ENCODE assay signal across 17 mouse cellular contexts in genomic region chr1:135069841-135070240, GRCm38 (mm10). TPM values are rescaled to one million over a fixed set of nuclear protein-coding genes. Genes with fewer than 3 reads are reported as not detected.
"Had no signal": no experiment of that assay in that cellular context is flagged by ENCODE, and none has a peak within 500 bp of the region (broad histone marks: within the 10 kb centered on the region; RNA-seq: fewer than 3 reads in every experiment).

No protein-coding gene starts in this region.

- H3K4me1 ChIP-seq: limb, embryonic 15.5 days; liver, embryonic 13.5 days had no signal

- H3K36me3 ChIP-seq: kidney, embryonic 15.5 days; limb, embryonic 12.5 days; liver, embryonic 13.5 days had no signal

- H3K9me3 ChIP-seq: kidney, embryonic 15.5 days; limb, embryonic 12.5 days; limb, embryonic 15.5 days; liver, embryonic 13.5 days had no signal

- H3K4me3 ChIP-seq: kidney, embryonic 15.5 days; limb, embryonic 12.5 days; limb, embryonic 15.5 days; liver, embryonic 13.5 days had no signal

- H3K27me3 ChIP-seq: liver, embryonic 13.5 days had no signal

- H3K27ac ChIP-seq: kidney, embryonic 15.5 days; limb, embryonic 12.5 days; limb, embryonic 15.5 days; liver, embryonic 13.5 days had no signal

- H3K9ac ChIP-seq: kidney, embryonic 15.5 days; limb, embryonic 12.5 days; limb, embryonic 15.5 days; liver, embryonic 13.5 days had no signal

- H3K4me2 ChIP-seq: kidney, embryonic 15.5 days; limb, embryonic 12.5 days; limb, embryonic 15.5 days; liver, embryonic 13.5 days; midbrain, embryonic 11.5 days had no signal

- DNase-seq: kidney, adult 8-10 months; kidney, postnatal 14 days; kidney, postnatal 4 days; left cerebral cortex, postnatal 4 days; liver, embryonic 13.5 days; lung, adult 2 months; lung, postnatal 36 days; midbrain, embryonic 14.5 days; thymus, adult 18-20 months; thymus, postnatal 36 days had no signal

- ATAC-seq: intestine, postnatal 0 days had no signal

RNA-seq across cellular contexts. Expression of gene Lgr6, which starts 35.2 kb away (rescaled TPM):
- total RNA-seq: megakaryocyte-erythroid progenitor cell, adult 5-6 weeks; neutrophil, adult 5-6 weeks had no signal
